Comparison of ENCODE assay signal across 21 mouse cellular contexts in the genomic region with DNA sequence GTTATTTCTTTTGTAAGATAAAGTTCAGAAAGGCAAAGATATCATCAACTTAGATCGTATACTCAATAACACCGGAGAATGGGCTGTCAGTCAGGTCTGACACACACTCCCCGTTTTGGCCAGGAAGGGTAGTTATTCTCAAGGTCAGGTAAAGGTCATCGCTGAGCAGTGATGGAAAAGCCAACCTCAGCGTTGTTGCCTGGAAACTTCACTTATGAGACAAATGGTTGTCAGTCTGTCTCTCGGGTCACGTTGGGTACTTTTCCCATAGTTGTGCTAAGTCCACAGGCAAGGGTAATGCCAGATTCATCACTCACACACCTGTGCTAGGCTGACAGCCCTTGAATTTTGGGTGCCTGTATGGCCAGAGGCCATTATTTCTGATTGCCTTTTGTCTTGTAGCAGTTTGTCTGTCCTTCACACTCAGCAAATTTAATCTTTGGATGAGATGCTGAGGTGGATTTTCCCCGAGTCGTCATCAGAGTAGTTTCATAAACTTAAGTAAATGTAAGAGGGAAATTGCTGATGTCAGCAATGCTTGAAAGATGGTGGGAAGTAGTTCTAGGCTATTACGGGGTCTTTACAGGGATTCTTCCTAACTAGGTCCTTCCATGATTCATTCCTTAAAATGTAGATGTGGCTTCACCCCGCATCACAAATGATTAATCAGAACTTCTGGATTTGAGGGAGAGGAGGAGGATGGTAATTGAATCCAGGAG. TPM values are rescaled to one million over a fixed set of nuclear protein-coding genes. Genes with fewer than 3 reads are reported as not detected.
DNase-seq lines count a peak whose midpoint lies in the region; ATAC-seq and TF ChIP-seq lines count a peak whose summit lies in the region.
"Had no signal": no experiment of that assay in that cellular context is flagged by ENCODE, and none has a peak within 500 bp of the region (broad histone marks: within the 10 kb centered on the region; RNA-seq: fewer than 3 reads in every experiment).

No protein-coding gene starts in this region.

- no peak overlapping the region for H3K4me3 ChIP-seq in CH12.LX (replicated peaks in 1 of 3; ENCODE audit: low read depth in 2 of 3, low read length in 2 of 3, poor library complexity in 1 of 3)
- no peak overlapping the region for H3K4me3 ChIP-seq in ES-E14 (ENCODE audit: insufficient read depth in 1 of 2, low read depth in 1 of 2, low read length in 2 of 2, poor library complexity in 1 of 2, severe bottlenecking in 1 of 2)
- no peak overlapping the region for H3K4me3 ChIP-seq in kidney, embryonic 16.5 days (ENCODE audit: low read length)
- H3K4me3 ChIP-seq: embryonic facial prominence, embryonic 10.5 days; embryonic facial prominence, embryonic 12.5 days; forebrain, embryonic 13.5 days; forebrain, embryonic 15.5 days had no signal

- H3K4me2 ChIP-seq in CH12.LX (ENCODE audit: insufficient read depth, low read depth, poor library complexity, severe bottlenecking): no peak overlapping the region
- no peak overlapping the region for H3K4me2 ChIP-seq in kidney, embryonic 16.5 days (replicated peaks; ENCODE audit: low read depth, low read length)
- H3K4me2 ChIP-seq: embryonic facial prominence, embryonic 12.5 days; forebrain, embryonic 13.5 days; forebrain, embryonic 15.5 days had no signal

- H3K27ac ChIP-seq in CH12.LX (ENCODE audit: insufficient read depth, low read depth): no peak overlapping the region
- H3K27ac ChIP-seq in ES-E14 (ENCODE audit: insufficient read depth, low read depth, low read length, poor library complexity, severe bottlenecking): no peak overlapping the region
- no peak overlapping the region for H3K27ac ChIP-seq in kidney, embryonic 16.5 days (ENCODE audit: low read length)
- H3K27ac ChIP-seq: embryonic facial prominence, embryonic 10.5 days; embryonic facial prominence, embryonic 12.5 days; forebrain, embryonic 13.5 days; forebrain, embryonic 15.5 days had no signal

- no peaks in the 10 kb centered on the region for H3K79me2 ChIP-seq in CH12.LX (replicated peaks; ENCODE audit: control insufficient read depth, extremely low read depth, insufficient read depth, poor library complexity, severe bottlenecking)

- H3K9ac ChIP-seq in CH12.LX (ENCODE audit: insufficient read depth, low read depth): no peak overlapping the region
- no peak overlapping the region for H3K9ac ChIP-seq in ES-E14 (ENCODE audit: insufficient read depth, low read depth, low read length, poor library complexity, severe bottlenecking)
- no peak overlapping the region for H3K9ac ChIP-seq in kidney, embryonic 16.5 days (replicated peaks; ENCODE audit: low read length)
- H3K9ac ChIP-seq: embryonic facial prominence, embryonic 12.5 days; forebrain, embryonic 13.5 days; forebrain, embryonic 15.5 days; forebrain, postnatal 0 days had no signal

- peak; percentile 58 for DNase-seq in adrenal gland, adult 2 months
- DNase-seq in adrenal gland, adult 18-20 months (ENCODE audit: low spot score in 2 of 2): no peak
- DNase-seq in CH12.LX (ENCODE audit: extremely low read depth) (no peak), ES-E14 (ENCODE audit: low read depth, low spot score) (no peak)
- DNase-seq in induced T-regulatory cell, adult 2 months (ENCODE audit: low read depth): peak; percentile 14
- DNase-seq in lung, postnatal 4 days: no peak
- DNase-seq: adrenal gland, postnatal 10 days; adrenal gland, postnatal 25 days; cerebellum, adult 11-12 months; cerebellum, adult 2 months; cerebellum, adult 9-10 months; cerebellum, postnatal 10 days; cerebellum, postnatal 25 days; forebrain, postnatal 0 days had no signal

- H3K36me3 ChIP-seq in CH12.LX (replicated peaks in 1 of 2; ENCODE audit: control insufficient read depth in 1 of 2, insufficient read depth in 1 of 2, low read length in 1 of 2) (no peaks in the 10 kb centered on the region), ES-E14 (ENCODE audit: control insufficient read depth, insufficient read depth, low read length, poor library complexity, severe bottlenecking) (no peaks in the 10 kb centered on the region)
- H3K36me3 ChIP-seq in kidney, embryonic 16.5 days (ENCODE audit: insufficient read depth, low read length): no peaks in the 10 kb centered on the region
- H3K36me3 ChIP-seq: embryonic facial prominence, embryonic 10.5 days; embryonic facial prominence, embryonic 12.5 days; forebrain, embryonic 15.5 days had no signal

- no peak for TF ChIP-seq CTCF in CH12.LX (conservative IDR thresholded peaks at IDR 0.05 in 1 of 2, IDR thresholded peaks at IDR 0.05 in 1 of 2; ENCODE audit: low read depth in 2 of 2, low read length in 2 of 2)

- in situ Hi-C loops in CH12.LX (cut with MboI; ENCODE audit: low pct_ligation_motif_present, low pct_unique_long_range_greater_than_20kb, low sequenced_read_pairs) (no loop called here), ES-E14 (cut with MboI; ENCODE audit: low sequenced_read_pairs in 2 of 2, unreplicated experiment in 2 of 2) (no loop called here)

- H3K4me1 ChIP-seq in CH12.LX (ENCODE audit: control insufficient read depth in 1 of 2, insufficient read depth in 2 of 2) (peaks cover 13 to 44% of the 10 kb centered on the region in 2 experiments), ES-E14 (ENCODE audit: control insufficient read depth in 2 of 2, insufficient read depth in 2 of 2, low read length in 2 of 2, poor library complexity in 1 of 2) (peaks cover 0 to 1% of the 10 kb centered on the region in 2 experiments; a peak in 1 of 4 replicates)
- no peaks in the 10 kb centered on the region for H3K4me1 ChIP-seq in kidney, embryonic 16.5 days (ENCODE audit: insufficient read depth, low read length)

- dilution Hi-C loops in CH12.LX (cut with MboI; ENCODE audit: extremely low pct_ligation_motif_present, extremely low pct_unique_long_range_greater_than_20kb, low sequenced_read_pairs): no loop called here

- no peak for TF ChIP-seq POLR2A in CH12.LX (IDR thresholded peaks at IDR 0.05; ENCODE audit: low read depth, low read length)

- no peak for TF ChIP-seq RAD21 in CH12.LX (IDR thresholded peaks at IDR 0.05; ENCODE audit: low read depth, low read length)

- H3K27me3 ChIP-seq in CH12.LX (replicated peaks): no peaks in the 10 kb centered on the region
- H3K27me3 ChIP-seq in kidney, embryonic 16.5 days (ENCODE audit: insufficient read depth, low read length): no peaks in the 10 kb centered on the region
- H3K27me3 ChIP-seq: embryonic facial prominence, embryonic 12.5 days; forebrain, embryonic 13.5 days; forebrain, embryonic 15.5 days; Patski had no signal

- WGBS in kidney, embryonic 16.5 days: 64% methylated on average over 11 of the region's 11 CpGs

- no peaks in the 10 kb centered on the region for H3K9me3 ChIP-seq in CH12.LX (replicated peaks; ENCODE audit: low read length)
- H3K9me3 ChIP-seq in ES-E14 (ENCODE audit: control insufficient read depth, insufficient read depth, low read depth, low read length): no peaks in the 10 kb centered on the region
- no peaks in the 10 kb centered on the region for H3K9me3 ChIP-seq in kidney, embryonic 16.5 days (ENCODE audit: low read length)
- H3K9me3 ChIP-seq: embryonic facial prominence, embryonic 10.5 days; embryonic facial prominence, embryonic 12.5 days; forebrain, embryonic 13.5 days; forebrain, embryonic 15.5 days had no signal

- no peak for TF ChIP-seq EP300 in CH12.LX (IDR thresholded peaks at IDR 0.05; ENCODE audit: low read length)

- no peak for ATAC-seq in kidney, embryonic 16.5 days (ENCODE audit: low FRiP score, low TSS enrichment)
- ATAC-seq: activated CD4-positive, CD25-positive, alpha-beta regulatory T cell, adult 4 months; forebrain, embryonic 13.5 days; forebrain, embryonic 15.5 days; forebrain, postnatal 0 days; Patski had no signal

TF ChIP-seq in CH12.LX, 34 proteins besides CTCF, POLR2A, EP300 and RAD21 (continues in another document):
- no peak for TF ChIP-seq JUN (IDR thresholded peaks at IDR 0.05; ENCODE audit: insufficient read depth, low read depth, low read length)
- TF ChIP-seq SIN3A (IDR thresholded peaks at IDR 0.05; ENCODE audit: low read length): 0 out of 2 replicates have a peak, but pooled peaks have one; percentile 19

TF ChIP-seq in ES-E14, 5 proteins besides CTCF, POLR2A, EP300 and RAD21:
- TF ChIP-seq MAFK (IDR thresholded peaks at IDR 0.05; ENCODE audit: insufficient read depth, low read depth, low read length) (peak; percentile 91), HCFC1 (IDR thresholded peaks at IDR 0.05; ENCODE audit: borderline replicate concordance, insufficient read depth, low read length) (no peak)

RNA-seq across cellular contexts. Expression of gene Ttc3, which starts 13.5 kb away (rescaled TPM):
- total RNA-seq in adrenal gland, adult 2 months (2021): 10 to 100 TPM; 88.2 to 98.1 TPM
- polyA plus RNA-seq in adrenal gland, adult 2 months (2012; rRNA removed): 32.0 and 32.1 TPM in 2 replicates
- total RNA-seq in adrenal gland, adult 18-20 months (2021): 100 to 1,000 TPM in 1 of 2 experiments, 10 to 100 TPM in 1; 93.2 to 101 TPM
- total RNA-seq in CH12.LX (2012; rRNA removed) (65.2 and 74.5 TPM in 2 replicates), CH12.LX (2014; rRNA removed) (59.0 TPM in 2 replicates), ES-E14 (2012; rRNA removed) (64.2 and 78.4 TPM in 2 replicates)
- polyA plus RNA-seq in CH12.LX (2012; ENCODE audit: insufficient read length, low read depth): 67.7 and 73.4 TPM in 2 replicates
- polyA plus RNA-seq in kidney, embryonic 16.5 days (2015; fragmentation: Nextera tagmentation; extraction: Ambion mirVana): 201 and 230 TPM in 2 replicates

RNA-seq across cellular contexts. Expression of gene Pigp, which starts 14.7 kb away (rescaled TPM):
- 10 to 100 TPM; 87.0 to 94.7 TPM for total RNA-seq in adrenal gland, adult 2 months (2021)
- polyA plus RNA-seq in adrenal gland, adult 2 months (2012; rRNA removed): 42.1 and 47.7 TPM in 2 replicates
- 10 to 100 TPM; 65.4 to 95.0 TPM for total RNA-seq in adrenal gland, adult 18-20 months (2021)
- total RNA-seq in CH12.LX (2012; rRNA removed) (55.9 and 63.8 TPM in 2 replicates), CH12.LX (2014; rRNA removed) (163 and 167 TPM in 2 replicates), ES-E14 (2012; rRNA removed) (17.8 and 30.5 TPM in 2 replicates)
- 103 and 104 TPM in 2 replicates for polyA plus RNA-seq in CH12.LX (2012; ENCODE audit: insufficient read length, low read depth)
- 115 and 120 TPM in 2 replicates for polyA plus RNA-seq in kidney, embryonic 16.5 days (2015; fragmentation: Nextera tagmentation; extraction: Ambion mirVana)

RNA-seq across cellular contexts. Expression of gene Ripply3, which starts 28.7 kb away (rescaled TPM):
- total RNA-seq in adrenal gland, adult 2 months (2021): 1 to 10 TPM; 4.1 to 7.5 TPM
- polyA plus RNA-seq in adrenal gland, adult 2 months (2012; rRNA removed): 2.4 and 3.0 TPM in 2 replicates
- 1 to 10 TPM; 5.1 to 5.3 TPM for total RNA-seq in adrenal gland, adult 18-20 months (2021)
- 6.1 and 6.5 TPM in 2 replicates for total RNA-seq in CH12.LX (2012; rRNA removed)
- 0.20 and 0.28 TPM in 2 replicates for total RNA-seq in CH12.LX (2014; rRNA removed)
- polyA plus RNA-seq in CH12.LX (2012; ENCODE audit: insufficient read length, low read depth): 1.0 and 1.3 TPM in 2 replicates
- total RNA-seq in ES-E14 (2012; rRNA removed): 0.16 and 0.22 TPM in 2 replicates
- 14.2 and 17.4 TPM in 2 replicates for polyA plus RNA-seq in kidney, embryonic 16.5 days (2015; fragmentation: Nextera tagmentation; extraction: Ambion mirVana)
- polyA plus RNA-seq: Patski had no signal

RNA-seq across cellular contexts. Expression of gene Hlcs, which starts 43.6 kb away (rescaled TPM):
- 10 to 100 TPM; 15.0 to 16.6 TPM for total RNA-seq in adrenal gland, adult 2 months (2021)
- 10.3 and 10.4 TPM in 2 replicates for polyA plus RNA-seq in adrenal gland, adult 2 months (2012; rRNA removed)
- 10 to 100 TPM; 14.8 to 16.5 TPM for total RNA-seq in adrenal gland, adult 18-20 months (2021)
- total RNA-seq in CH12.LX (2012; rRNA removed) (7.8 and 9.4 TPM in 2 replicates), CH12.LX (2014; rRNA removed) (4.2 and 5.3 TPM in 2 replicates), ES-E14 (2012; rRNA removed) (5.2 and 10.1 TPM in 2 replicates)
- polyA plus RNA-seq in CH12.LX (2012; ENCODE audit: insufficient read length, low read depth): 11.3 and 12.5 TPM in 2 replicates
- polyA plus RNA-seq in kidney, embryonic 16.5 days (2015; fragmentation: Nextera tagmentation; extraction: Ambion mirVana): 8.9 and 10.5 TPM in 2 replicates

Comparison
In these comparisons a context has a peak if more than half of its experiments do, and no peak if none do; other contexts are left out.
1. DNase-seq: peak in adrenal gland, adult 2 months (single experiment) and induced T-regulatory cell, adult 2 months (single experiment); none in adrenal gland, adult 18-20 months (0 of 2), CH12.LX (single experiment), ES-E14 (single experiment) and lung, postnatal 4 days (0 of 2).